Mouse (Mus musculus) inflammation-experienced regulatory T-cells, adult 6 months (primary cell): ENCODE results near the gene Brd3. TPM values are rescaled to one million over a fixed set of nuclear protein-coding genes. Genes with fewer than 3 reads are reported as not detected.
"Not testable (repeated sequence)": the region's sequence is repeated elsewhere in the genome, so short reads cannot be mapped to it uniquely, and the experiment has no call there.

ENCODE experiments used
- ATAC-seq: one replicate; pipeline ENCODE4 v1.8.0; 2017
- polyA plus RNA-seq, 3 experiments: library from polyadenylated mRNA; unstranded; fragments of 100-300 nt; shearing (Covaris generic); gene quantifications; one replicate each; pipeline ENCODE4 v1.2.1; 2017

Gene Brd3
- polyA plus RNA-seq: 10 to 100 TPM; 28.7 to 35.5 (median 34.6) TPM

DNA sequence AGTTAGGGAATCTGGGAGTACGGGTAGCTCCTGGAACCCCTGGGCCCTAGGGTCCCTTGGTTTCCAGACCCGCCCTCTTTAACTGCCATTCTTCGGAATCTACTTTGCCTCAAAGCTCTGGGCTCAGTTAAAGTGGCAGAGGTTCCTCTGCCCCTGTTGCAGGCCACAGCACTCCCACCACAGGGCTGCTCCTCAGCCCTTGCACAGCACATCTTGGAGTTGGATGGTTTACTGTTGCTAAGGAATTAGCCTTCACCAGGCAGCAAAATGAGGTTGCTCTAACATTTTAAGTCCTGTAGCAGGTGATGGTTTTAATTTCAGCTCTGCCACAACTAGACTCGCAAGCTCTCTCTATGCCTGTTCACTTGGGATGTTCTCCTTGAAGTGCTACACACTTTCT, at the start of gene Brd3:
Gene Brd3 (minus strand): TSS at position 101 of the 400 bp plus-strand sequence.
- no peak for ATAC-seq

DNA sequence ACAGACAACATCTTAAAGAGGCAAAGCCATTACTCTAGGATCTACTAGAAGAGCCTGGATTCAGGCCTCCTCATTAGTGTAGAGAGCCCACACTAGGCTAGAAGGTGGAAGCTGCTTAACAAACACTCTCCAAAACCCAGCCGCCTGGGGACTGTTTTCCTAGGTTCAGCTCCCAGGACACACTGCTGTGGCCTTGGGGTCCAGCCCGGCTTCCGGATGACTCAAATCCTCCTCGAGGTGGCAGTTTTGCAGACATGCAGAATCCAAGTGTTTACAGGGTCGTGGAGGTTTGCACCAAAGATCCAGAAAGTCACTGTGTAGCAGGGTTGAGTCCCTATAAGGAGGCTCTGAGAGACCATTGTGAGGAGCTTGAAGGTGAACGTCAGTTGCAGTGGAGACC, 49.5 kb upstream of the Brd3 start:
- no peak for ATAC-seq

DNA sequence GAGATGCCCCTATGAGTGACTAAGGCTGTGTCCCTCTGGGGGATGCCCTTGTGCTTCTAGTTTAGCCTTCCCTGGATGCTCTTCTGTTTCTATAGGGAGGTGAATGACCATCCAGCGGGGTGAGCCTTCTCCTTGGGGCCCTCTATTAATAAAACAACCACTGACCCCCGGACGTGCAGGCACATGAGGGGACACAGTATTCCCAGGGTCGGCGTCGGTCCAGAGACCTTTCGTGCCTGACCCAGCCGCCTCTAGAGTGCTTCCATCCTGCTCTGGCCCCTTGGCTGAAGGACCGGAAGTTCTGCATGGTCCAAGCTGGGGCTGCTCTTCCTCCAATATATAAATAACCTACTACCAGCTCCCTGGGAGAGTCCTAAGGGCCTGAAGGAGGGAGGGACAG, 46.8 kb upstream of the Brd3 start:
- ATAC-seq: no peak

DNA sequence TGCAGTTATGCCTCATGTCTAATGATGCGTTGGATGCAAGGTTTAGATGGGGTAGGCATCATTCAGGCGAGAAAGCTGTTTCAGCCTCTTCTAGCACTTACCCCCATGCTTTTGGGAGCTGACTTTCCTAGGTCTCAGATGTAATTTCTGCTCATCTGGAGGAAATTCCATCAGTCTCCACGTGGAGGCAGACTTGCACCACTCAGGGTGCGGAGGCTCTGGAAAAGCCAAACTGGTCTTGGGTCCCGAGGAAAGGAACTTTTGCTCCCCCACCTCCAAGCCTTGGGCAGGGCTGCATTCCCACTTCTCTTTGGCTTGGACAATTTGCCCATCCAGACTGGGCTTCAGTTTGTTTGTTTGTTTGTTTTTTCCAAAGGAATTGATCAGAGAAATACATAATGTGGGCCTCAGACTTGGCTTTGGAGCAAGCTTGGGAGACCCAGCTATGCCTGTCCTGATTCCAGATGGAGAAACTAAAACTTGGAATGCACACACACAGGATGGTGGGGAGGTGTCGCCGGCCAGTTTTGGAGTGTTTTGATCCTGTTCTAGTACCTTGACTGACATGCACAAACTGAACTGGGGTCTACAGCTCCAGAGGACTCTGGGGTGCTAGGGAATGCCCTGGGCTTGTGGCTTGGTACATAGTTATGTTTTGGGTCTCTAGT, 45.3 kb upstream of the Brd3 start:
- ATAC-seq: no peak

DNA sequence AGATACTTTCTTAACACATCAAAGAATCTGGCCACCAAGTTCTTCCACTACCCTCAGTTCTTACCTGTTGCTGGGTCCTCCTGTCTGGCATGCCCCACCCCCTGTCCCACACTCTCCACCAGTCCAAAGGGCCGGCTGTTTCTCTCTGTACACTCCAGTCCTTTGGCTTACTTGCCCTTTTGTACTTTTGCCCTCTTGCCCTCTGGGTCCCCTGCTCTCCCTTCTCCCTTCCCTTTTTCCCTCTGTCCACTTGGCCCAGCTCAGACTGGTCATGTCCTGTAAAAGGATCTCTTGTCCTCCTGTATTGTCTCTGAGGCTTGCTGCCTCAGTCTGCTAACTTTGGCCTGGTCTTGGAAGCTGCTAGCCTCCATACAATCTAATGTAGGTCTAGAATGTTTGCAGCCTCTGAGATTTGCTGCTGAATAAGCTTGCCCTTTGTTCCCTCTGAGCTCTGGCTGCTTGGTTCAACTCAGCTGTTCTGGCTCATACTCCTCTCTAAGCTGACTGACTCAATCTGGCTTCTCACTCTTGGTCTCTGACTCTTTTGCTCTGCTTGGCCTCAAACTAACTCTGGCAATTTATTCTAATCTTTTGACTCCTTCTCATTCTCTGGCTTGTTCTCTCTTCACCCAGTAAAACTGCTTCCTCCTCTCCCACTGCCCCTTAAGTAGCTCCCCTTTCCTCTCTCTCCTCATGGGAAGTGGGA, 41.4 kb upstream of the Brd3 start:
- no peak for ATAC-seq

DNA sequence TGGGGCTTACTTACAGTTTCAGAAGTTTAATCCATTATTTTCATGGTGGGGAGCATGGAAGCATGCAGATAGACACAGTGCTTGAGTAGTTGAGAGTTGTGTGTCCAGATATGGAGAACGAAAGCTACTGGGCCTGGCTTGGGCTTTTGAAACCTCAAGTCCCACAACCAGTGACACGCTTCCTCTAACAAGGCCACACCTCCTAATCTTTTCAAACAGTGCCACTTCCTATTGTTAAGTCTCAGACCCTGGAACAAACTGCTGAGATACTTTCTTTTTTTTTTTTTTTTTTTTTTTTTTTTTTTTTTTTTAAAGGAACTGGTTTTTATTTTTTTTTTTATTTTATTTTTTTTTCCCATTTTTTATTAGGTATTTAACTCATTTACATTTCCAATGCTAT, 40.5 kb upstream of the Brd3 start:
- no peak for ATAC-seq

DNA sequence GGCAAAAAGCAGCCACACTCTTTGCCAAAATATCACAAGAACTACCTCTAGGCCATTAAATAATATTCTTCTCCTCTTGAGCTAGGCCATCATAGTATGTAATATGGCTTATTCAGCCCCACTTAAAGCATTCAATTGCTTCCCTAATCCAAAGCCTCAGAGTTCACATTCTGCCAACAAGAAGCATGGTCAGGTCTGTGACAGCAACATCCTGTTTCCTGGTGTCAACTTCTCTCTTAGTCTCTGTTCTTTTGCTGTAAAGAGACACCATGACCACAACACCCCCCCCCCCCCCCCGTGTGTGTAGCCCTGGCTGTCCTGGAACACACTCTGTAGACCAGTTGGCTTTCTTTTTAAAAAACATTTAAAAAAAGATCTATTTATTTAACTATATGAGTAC, 39.9 kb upstream of the Brd3 start:
- ATAC-seq: no peak

DNA sequence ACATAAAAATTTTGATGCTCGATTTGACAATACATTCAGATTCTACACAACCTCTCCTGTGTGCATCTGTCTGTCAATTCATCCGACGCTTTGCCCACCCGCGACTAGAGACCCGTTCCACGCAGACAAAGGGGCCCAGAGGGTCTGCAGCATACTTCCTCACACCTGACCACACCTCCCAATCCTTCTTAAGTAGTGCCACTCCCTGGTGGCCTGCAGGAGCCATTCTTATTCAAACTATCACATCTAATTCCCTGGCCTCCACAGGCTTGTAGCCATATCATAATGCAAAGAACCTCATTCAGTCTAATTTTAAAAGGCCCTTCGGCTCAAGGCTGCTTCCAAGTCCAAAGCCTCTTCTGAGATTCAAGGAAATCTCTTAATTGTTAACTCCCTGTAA, 38.6 kb upstream of the Brd3 start:
- ATAC-seq: not testable (repeated sequence)

DNA sequence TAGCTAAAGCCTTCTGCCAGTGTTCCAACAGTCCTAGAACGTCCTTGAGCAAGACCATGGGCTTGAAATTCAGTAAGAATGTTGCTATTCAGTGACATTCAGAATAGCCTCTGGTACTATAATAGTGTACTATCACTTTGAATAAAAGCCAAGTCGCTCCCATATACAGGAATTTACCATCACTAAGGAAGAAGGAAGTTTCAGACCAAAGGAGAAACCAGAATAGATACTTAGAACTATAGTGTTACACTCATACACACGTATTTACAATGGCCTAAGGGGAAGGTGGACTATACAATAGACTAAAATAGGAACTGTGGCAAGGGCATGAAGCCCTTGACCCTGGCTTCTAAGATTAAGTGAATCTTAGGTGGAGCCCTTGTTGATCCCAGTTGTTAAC, 38.1 kb upstream of the Brd3 start:
- ATAC-seq: not testable (repeated sequence)

DNA sequence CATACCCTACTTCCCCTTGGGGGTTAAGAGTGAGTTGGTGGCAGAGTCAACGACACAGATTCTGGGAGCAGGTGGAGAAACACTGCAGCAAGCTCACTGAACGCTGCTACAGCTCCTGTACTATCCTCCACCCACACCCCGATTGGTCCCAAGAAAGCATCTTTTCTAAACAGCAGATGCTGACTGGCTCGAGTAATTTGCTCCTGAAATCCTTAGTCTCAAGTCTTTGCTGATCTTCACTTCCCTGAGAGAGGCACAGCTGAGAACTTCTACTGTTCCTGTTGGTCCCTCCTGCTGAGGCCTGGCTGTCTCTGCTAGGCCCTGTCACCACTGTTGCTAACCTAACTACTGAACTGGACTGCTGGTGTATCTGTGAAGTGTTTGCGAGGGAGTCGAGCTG, 37.2 kb upstream of the Brd3 start:
- no peak for ATAC-seq

DNA sequence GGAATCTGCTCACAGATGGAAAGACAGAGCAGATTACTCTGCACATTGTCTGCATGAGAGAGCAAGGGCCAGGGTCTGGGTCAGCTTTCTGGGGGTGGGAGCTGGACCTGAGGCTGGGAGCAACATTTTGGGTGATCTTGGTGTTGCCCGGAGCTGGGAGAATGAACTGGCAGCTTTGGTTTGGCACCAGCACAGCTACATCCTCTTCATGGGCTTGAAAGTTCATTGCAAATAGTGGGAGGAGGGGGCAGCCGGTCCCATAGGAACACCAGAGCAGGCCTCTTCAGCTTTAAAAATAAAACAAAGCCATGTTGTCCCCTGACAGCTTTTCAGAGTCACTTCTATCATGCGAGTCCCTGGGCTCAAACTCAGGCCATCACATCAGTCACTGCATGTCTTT, 33.8 kb upstream of the Brd3 start:
- no peak for ATAC-seq

DNA sequence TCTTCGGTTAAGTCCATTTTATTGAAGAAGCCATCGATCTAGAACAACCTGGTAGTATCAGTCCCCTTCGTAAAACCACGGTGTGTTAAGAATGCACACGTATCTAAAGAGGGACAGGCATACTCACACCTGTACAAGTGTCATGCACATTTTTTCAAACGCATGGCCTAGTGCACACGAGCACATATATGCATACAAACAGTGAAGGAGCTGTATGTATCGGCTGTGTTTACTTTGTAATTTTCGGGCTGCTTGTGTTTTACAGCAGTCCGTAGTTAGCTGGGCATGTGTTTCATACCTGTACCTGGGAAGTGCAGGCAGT, 33.0 kb upstream of the Brd3 start:
- ATAC-seq: peak; percentile 7

DNA sequence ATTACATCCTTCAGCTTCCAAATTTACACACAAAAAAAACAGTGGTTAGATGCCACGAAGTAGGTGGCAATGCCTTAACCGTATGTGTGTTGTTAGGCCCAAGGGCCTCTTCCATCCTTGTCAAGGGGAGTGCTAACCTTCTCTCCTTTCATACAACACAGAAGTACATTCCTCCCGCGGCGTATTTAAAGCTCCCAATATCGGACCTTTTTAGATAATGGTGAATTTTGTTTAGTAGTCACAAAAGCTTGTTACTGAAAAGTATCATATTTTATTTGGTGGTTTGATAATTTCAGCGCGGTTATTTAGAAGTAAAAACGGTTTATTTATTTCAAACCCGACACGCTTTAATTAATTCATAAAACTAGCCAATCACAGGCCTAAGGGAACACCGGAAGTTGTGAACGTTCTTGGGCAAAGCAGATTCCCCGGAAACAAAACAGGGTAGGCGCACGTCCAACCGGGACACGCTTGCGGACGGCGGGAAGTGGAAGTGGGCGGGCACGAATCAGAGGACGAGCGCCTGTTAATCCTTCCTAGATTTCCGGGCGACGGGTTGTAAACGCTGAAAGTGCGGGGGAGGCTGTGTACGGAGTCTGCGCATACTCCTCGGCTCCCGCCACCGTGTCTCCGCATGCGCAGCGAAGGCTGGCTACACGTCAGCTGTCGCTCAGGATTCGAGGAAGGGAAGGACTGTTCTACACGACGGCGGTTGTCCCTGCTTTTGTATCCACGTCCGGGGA, 32.5 kb upstream of the Brd3 start:
- ATAC-seq: peak; percentile 92

DNA sequence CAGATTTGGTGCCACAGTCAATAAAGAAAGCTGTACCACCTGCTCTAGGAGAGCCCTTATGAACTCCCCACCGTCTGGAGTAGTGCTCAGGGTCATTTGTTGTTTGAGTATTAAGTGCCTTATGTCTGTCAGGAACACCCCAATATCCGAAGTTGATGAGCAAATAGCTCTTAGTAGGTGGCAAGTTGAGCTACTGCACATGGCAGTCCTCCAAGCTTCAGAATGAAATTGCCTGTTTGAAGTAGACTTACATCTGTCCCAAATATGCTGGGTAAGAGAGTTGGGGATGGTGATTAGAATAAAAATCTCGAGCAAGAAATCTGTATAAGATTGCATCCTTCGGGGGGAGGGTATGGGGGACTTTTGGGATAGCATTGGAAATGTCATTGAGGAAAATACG, 31.9 kb upstream of the Brd3 start:
- no peak for ATAC-seq

DNA sequence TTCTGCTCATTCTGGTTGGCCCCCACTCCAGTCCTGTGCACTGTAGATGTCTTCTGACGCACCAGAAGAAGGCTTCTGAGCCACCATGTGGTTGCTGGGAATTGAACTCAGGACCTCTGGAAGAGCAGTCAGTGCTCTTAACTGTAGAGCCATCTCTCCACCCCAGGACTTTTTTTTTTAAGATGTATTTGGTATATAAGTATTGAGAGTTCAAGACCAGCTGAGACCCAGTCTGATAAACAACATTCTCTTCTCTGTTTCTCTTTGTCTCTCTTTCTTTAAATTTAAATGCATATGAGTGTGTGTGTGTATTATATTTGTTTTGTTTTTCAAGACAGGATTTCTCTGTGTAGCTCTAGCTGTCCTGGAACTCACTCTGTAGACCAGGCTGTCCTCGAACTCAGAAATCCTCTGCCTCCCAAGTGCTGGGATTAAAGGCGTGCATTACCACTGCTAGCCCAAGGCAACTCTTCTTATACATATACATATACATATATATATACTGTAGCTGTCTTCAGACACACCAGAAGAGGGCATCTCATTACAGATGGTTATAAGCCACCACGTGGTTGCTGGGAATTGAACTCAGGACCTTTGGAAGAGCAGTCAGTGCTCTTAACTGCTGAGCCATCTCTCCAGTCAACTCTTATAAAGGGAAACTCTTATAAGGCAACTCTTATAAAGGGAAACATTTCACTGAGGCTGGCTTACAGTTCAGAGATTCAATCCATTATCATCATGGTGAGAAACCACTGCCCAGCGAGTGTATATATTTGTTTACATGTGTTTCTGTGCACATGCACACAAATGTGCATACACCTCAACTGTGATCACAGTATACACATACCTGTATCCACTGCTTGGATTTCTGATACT, 31.2 kb upstream of the Brd3 start:
- ATAC-seq: not testable (repeated sequence)

DNA sequence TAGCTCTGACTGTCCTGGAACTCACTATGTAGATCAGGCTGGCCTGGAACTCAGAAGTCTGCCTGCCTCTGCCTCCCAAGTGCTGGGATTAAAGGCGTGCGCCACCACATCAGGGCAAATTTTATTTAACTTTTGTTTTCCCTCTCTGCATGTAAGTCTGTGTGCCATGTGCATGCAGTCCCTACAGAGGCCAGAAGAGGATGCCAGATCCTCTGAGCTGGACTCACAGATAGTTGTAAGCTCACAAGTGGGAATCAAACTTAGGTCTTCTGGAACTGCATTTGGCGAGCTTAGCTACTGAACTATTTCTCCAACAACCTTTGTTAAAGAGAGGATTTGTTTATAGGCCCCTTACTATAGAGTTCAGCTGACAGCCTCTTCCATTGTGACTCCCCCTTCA, 10.8 kb upstream of the Brd3 start:
- no peak for ATAC-seq

DNA sequence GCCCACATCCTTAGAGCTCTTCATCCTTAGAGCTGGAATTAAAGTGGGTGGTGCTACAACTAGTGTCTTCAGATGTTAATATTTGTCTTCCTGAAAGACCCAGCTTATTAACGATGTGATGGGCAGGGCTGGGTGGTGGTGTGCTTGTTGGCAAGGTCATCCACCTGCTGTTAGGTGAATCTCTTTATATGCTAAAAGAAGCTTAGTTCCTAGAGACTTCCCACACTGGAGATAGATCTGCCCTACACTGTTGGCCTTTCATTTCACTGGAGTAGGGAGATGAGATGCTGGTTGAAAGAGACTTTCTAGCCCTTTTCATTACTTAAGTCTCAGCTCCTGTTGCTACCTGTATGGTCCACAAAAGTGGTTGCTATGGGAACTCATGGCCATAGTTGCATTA, 8.8 kb upstream of the Brd3 start:
- ATAC-seq: no peak

DNA sequence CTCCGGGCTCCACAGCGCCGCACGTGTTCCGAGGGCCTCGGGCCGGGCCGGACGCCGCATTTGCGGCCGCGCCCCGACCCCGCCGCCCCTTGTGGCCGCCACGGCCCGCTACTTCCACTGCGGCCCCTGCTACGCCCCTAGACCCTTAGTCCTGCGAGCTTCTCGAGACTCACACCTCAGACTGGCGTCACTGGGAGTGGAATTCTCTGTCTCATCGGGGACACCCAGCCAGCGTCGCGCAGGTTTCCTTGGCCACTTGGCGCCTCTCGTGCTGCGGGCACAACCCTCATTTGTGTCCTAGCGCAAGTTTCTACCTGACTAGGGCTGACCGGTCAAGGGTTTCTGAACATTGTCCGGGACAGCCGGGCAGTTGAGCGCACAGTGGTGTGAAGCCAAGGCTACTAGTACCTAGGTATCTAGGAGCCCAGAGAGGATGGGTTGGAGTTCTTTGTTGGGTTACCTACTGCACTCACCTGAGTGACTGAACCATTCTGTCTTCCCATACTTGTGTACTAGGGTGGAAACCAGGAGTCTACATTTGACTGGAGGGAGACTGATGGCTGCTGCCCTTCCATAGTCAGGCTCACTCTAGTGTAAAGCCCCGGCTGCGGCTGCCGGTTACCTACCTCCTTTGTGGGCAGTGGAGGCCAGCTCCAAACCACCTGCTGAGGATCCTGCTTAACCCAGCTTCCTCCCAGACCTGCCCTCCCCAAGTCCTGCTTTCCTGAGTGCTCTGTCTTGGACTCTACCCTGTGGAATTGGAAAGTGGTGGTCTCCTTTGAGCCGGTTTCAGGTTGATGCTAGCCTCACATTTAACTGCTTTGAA, 8.1 kb upstream of the Brd3 start:
- peak; percentile 37 for ATAC-seq

DNA sequence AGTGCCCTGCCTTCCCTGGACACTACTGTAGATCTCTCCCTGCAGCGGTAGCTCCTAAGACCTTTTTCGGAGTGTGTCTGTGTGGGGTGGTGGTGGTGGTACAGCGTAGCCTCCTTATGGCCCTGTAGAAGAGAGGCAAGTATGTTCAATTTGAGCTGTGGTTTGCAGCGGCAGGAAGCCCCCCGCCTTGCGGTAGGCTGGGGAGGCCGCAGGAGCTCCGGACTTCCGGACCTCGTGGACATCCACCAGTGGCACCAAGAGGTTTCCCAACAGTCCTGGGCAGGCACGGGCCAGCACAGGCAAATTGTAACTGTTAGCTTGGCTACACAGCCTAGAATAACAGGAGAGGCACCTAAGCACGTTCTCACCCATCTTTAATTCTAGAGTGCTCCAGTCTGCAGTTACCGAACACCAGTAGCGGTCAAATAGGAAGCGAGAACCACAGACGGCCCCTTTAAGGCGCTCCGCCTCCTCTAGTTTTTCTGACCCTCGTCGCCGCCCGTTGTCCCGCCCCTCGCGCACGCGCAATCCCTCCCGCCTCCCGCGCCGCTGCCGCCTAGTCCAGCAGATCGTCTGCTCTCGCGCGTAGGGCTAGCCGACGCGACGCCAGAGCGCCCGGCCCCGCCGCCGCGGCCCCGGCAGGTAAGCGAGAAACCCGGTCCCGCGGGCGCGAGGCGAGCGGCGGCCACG, 7.3 kb upstream of the Brd3 start, which contains the start of gene Wdr5:
Gene Wdr5 (plus strand): TSS at position 519 of the 690 bp plus-strand sequence.
- peak; percentile 86 for ATAC-seq

DNA sequence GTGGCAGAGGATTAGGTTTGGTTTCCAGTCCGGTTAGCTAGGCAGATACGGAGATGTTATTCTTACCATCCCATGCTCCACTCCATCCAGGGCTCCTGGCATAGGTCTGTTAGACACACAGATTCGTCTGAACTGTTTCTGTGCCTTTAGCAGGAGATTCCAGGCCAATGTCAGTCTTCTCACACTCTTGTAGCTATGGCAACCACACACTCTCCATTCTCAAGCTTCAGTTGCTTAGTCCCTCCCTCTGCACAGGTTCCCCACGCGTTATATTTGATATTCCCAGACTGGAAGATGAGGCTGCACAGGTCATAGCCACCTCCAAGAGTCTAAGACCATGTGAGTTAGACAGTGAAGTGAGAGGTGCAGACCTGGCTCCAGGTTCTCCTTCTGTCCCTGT, 6.4 kb upstream of the Brd3 start:
- no peak for ATAC-seq

DNA sequence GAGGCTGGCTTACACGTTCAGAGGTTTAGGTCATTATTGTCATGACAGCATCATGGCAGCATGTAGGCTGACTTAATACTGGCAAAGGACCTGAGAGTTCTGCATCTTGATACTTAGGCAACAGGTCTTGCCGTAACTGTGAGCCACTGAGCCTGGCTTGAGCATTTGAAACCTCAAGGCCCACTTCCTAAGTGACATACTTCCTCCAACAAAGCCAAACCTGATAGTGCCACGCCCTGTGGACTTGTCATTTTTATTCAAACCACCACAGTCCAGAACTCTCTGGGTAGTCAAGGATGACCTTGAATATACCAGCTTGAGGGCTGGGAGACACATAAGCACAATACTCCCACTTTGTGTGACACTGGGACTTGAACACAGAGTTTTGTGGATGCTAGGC, 5.4 kb upstream of the Brd3 start:
- no peak for ATAC-seq
